Mouse (Mus musculus): ENCODE measurements around the gene Kyat1. TPM values are rescaled to one million over a fixed set of nuclear protein-coding genes. Genes with fewer than 3 reads are reported as not detected.
"Not testable (repeated sequence)": the region's sequence is repeated elsewhere in the genome, so short reads cannot be mapped to it uniquely, and the experiment has no call there.

Gene Kyat1
- polyA plus RNA-seq, 1 experiment, result 30.0 TPM

GRCm38 (mm10) chr2:30191790-30192580, 13.7 kb downstream of the Kyat1 start:
- TF ChIP-seq POLR2A (IDR thresholded peaks at IDR 0.05; ENCODE audit: borderline replicate concordance, extremely low read depth, insufficient read depth, insufficient read length, poor library complexity, severe bottlenecking) (no peak), CTCF (IDR thresholded peaks at IDR 0.05; ENCODE audit: borderline replicate concordance, extremely low read depth, insufficient read depth, insufficient read length) (no peak)
- no peak for DNase-seq (ENCODE audit: low read depth)

GRCm38 (mm10) chr2:30185681-30186080, 20.0 kb downstream of the Kyat1 start:
- TF ChIP-seq POLR2A (IDR thresholded peaks at IDR 0.05; ENCODE audit: borderline replicate concordance, extremely low read depth, insufficient read depth, insufficient read length, poor library complexity, severe bottlenecking), result no peak
- no peak for TF ChIP-seq CTCF (IDR thresholded peaks at IDR 0.05; ENCODE audit: borderline replicate concordance, extremely low read depth, insufficient read depth, insufficient read length)
- DNase-seq (ENCODE audit: low read depth), result no peak

GRCm38 (mm10) chr2:30185276-30185675, 20.4 kb downstream of the Kyat1 start:
- no peak for TF ChIP-seq POLR2A (IDR thresholded peaks at IDR 0.05; ENCODE audit: borderline replicate concordance, extremely low read depth, insufficient read depth, insufficient read length, poor library complexity, severe bottlenecking)
- no peak for TF ChIP-seq CTCF (IDR thresholded peaks at IDR 0.05; ENCODE audit: borderline replicate concordance, extremely low read depth, insufficient read depth, insufficient read length)
- no peak for DNase-seq (ENCODE audit: low read depth)

DNA sequence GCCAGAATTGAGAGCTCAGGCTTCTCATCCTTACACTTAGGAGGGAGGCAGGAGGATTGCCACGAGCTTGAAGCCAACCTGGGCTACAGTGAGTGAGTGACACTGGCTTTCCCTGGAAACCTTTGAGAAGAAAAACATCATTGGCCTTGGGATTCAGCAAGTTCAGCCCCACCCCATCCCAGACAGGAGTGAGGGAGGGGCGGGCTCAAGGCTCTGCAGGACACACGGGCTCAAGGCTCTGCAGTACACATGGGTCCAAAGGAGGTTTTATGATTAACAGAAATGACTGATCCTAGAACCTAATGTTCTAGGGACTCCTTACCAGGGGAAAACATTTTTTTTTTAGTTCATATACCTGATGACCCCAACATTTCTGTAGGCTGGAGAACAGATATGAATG, 21.9 kb downstream of the Kyat1 start:
- TF ChIP-seq POLR2A (IDR thresholded peaks at IDR 0.05; ENCODE audit: borderline replicate concordance, extremely low read depth, insufficient read depth, insufficient read length, poor library complexity, severe bottlenecking) (no peak), CTCF (IDR thresholded peaks at IDR 0.05; ENCODE audit: borderline replicate concordance, extremely low read depth, insufficient read depth, insufficient read length) (no peak)
- DNase-seq (ENCODE audit: low read depth), result no peak

- DNase-seq (ENCODE audit: low read depth), result no peak
- no peak for TF ChIP-seq POLR2A (IDR thresholded peaks at IDR 0.05; ENCODE audit: borderline replicate concordance, extremely low read depth, insufficient read depth, insufficient read length, poor library complexity, severe bottlenecking)
- TF ChIP-seq CTCF (IDR thresholded peaks at IDR 0.05; ENCODE audit: borderline replicate concordance, extremely low read depth, insufficient read depth, insufficient read length), result no peak
Observed at GRCm38 (mm10) chr2:30182424-30182823, 23.2 kb downstream of the Kyat1 start.

- not testable (repeated sequence) for DNase-seq (ENCODE audit: low read depth)
Observed at GRCm38 (mm10) chr2:30178711-30179110, 26.9 kb downstream of the Kyat1 start.

- DNase-seq (ENCODE audit: low read depth), result peak; percentile 98
Observed at GRCm38 (mm10) chr2:30177700-30178675, 27.7 kb downstream of the Kyat1 start, which contains the start of gene Spout1. Gene Spout1, minus strand, starts transcription at chr2:30178459.

GRCm38 (mm10) chr2:30176561-30176960, 29.1 kb downstream of the Kyat1 start:
- DNase-seq (ENCODE audit: low read depth), result no peak
- TF ChIP-seq CTCF (IDR thresholded peaks at IDR 0.05; ENCODE audit: borderline replicate concordance, extremely low read depth, insufficient read depth, insufficient read length), result no peak
- TF ChIP-seq POLR2A (IDR thresholded peaks at IDR 0.05; ENCODE audit: borderline replicate concordance, extremely low read depth, insufficient read depth, insufficient read length, poor library complexity, severe bottlenecking), result no peak

More at GRCm38 (mm10) chr2:30177700-30178675, 27.7 kb downstream of the Kyat1 start, which contains the start of gene Spout1:
- TF ChIP-seq CTCF (IDR thresholded peaks at IDR 0.05; ENCODE audit: borderline replicate concordance, extremely low read depth, insufficient read depth, insufficient read length), result no peak
- TF ChIP-seq POLR2A (IDR thresholded peaks at IDR 0.05; ENCODE audit: borderline replicate concordance, extremely low read depth, insufficient read depth, insufficient read length, poor library complexity, severe bottlenecking), result peak; percentile 64; the same call in 1 of the 2 replicates

GRCm38 (mm10) chr2:30175897-30176296, 29.8 kb downstream of the Kyat1 start:
- DNase-seq (ENCODE audit: low read depth), result no peak
- TF ChIP-seq CTCF (IDR thresholded peaks at IDR 0.05; ENCODE audit: borderline replicate concordance, extremely low read depth, insufficient read depth, insufficient read length) (0 out of 2 replicates have a peak, but pooled peaks have one; percentile 10), POLR2A (IDR thresholded peaks at IDR 0.05; ENCODE audit: borderline replicate concordance, extremely low read depth, insufficient read depth, insufficient read length, poor library complexity, severe bottlenecking) (no peak)

DNA sequence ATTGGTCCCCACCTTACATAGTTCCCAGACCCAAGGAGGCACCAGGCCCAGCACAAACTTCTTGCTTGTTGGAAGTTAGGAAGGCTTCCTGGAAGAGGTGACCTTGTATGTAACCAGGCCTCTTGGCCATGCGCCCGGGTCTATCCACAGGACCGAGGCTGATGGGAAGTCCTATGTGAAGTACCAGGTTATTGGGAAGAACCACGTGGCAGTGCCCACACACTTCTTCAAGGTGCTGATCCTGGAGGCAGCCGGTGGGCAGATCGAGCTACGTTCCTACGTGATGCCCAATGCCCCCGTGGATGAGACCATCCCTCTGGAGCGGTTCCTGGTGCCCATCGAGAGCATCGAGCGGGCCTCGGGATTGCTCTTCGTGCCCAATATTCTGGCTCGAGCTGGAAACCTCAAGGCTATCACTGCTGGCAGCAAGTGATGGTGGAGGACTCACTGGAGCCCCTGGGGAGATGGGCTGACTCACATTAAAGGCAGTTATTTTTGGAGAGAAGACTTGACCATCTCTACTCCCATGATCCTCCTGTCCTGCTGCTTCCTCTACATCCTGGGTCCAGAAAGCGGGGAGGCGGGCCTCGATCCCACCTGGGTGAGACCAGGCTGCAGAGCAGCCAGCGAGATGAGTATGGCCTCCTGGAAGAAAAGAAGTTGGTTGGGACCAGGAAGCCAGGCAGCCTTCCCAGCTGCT, 32.0 kb downstream of the Kyat1 start:
- no peak for DNase-seq (ENCODE audit: low read depth)
- TF ChIP-seq POLR2A (IDR thresholded peaks at IDR 0.05; ENCODE audit: borderline replicate concordance, extremely low read depth, insufficient read depth, insufficient read length, poor library complexity, severe bottlenecking), result no peak
- no peak for TF ChIP-seq CTCF (IDR thresholded peaks at IDR 0.05; ENCODE audit: borderline replicate concordance, extremely low read depth, insufficient read depth, insufficient read length)

GRCm38 (mm10) chr2:30171997-30172382, 33.7 kb downstream of the Kyat1 start:
- DNase-seq (ENCODE audit: low read depth), result no peak

More at GRCm38 (mm10) chr2:30171997-30172382, 33.7 kb downstream of the Kyat1 start:
- TF ChIP-seq CTCF (IDR thresholded peaks at IDR 0.05; ENCODE audit: borderline replicate concordance, extremely low read depth, insufficient read depth, insufficient read length) (no peak), POLR2A (IDR thresholded peaks at IDR 0.05; ENCODE audit: borderline replicate concordance, extremely low read depth, insufficient read depth, insufficient read length, poor library complexity, severe bottlenecking) (no peak)

All from brain, embryonic 14.5 days (tissue).